In genomic region chr2:121170481-121170971, GRCm38 (mm10) we compare ENCODE assay signal across 8 mouse cellular contexts. TPM values are rescaled to one million over a fixed set of nuclear protein-coding genes. Genes with fewer than 3 reads are reported as not detected.
A peak's percentile ranks its signal among the peaks of the same experiment; 100 is the strongest.
DNase-seq lines count a peak whose midpoint lies in the region; ATAC-seq lines count a peak whose summit lies in the region.

Gene Tubgcp4, plus strand, starts transcription at chr2:121170654.

- no peaks in the 10 kb centered on the region for H3K27me3 ChIP-seq in erythroblast, embryonic 14.5 days (ENCODE audit: control insufficient read depth)
- no peaks in the 10 kb centered on the region for H3K27me3 ChIP-seq in lung, embryonic 15.5 days
- no peaks in the 10 kb centered on the region for H3K27me3 ChIP-seq in splenic B cell, adult 2 months (ENCODE audit: control insufficient read depth, insufficient read depth, low read length, poor library complexity, severe bottlenecking)

- H3K9ac ChIP-seq in lung, embryonic 15.5 days: peak within 1 kb of the TSS; percentile 86

- peak within 1 kb of the TSS; percentile 91 for H3K27ac ChIP-seq in lung, embryonic 15.5 days

- peak; percentile 38; the same call in 1 of the 2 replicates for ATAC-seq in cerebellum, adult (ENCODE audit: insufficient number of reproducible peaks, low FRiP score, low TSS enrichment)
- ATAC-seq in lung, embryonic 15.5 days (ENCODE audit: borderline replicate concordance, extremely low read depth, low FRiP score, low TSS enrichment): peak; percentile 47

- peaks cover 53% of the 10 kb centered on the region for H3K36me3 ChIP-seq in erythroblast, embryonic 14.5 days (ENCODE audit: control insufficient read depth)
- peaks cover 25% of the 10 kb centered on the region; the same call in 1 of the 2 replicates for H3K36me3 ChIP-seq in lung, embryonic 15.5 days
- peaks cover 7% of the 10 kb centered on the region; the same call in 1 of the 2 replicates for H3K36me3 ChIP-seq in splenic B cell, adult 2 months (ENCODE audit: control insufficient read depth, insufficient read depth, low read length, poor library complexity, severe bottlenecking)

- peaks cover 35% of the 10 kb centered on the region for H3K4me1 ChIP-seq in erythroblast, embryonic 14.5 days (ENCODE audit: control insufficient read depth)
- peaks cover 18% of the 10 kb centered on the region for H3K4me1 ChIP-seq in lung, embryonic 15.5 days

- no peaks in the 10 kb centered on the region for H3K9me3 ChIP-seq in erythroblast, embryonic 14.5 days (ENCODE audit: control insufficient read depth, low read length)
- H3K9me3 ChIP-seq in lung, embryonic 15.5 days: no peaks in the 10 kb centered on the region

- WGBS in lung, embryonic 15.5 days: under 1% methylated on average over 38 of the region's 38 CpGs

- H3K4me3 ChIP-seq in erythroblast, embryonic 14.5 days (replicated peaks): peak within 1 kb of the TSS; percentile 85
- peak within 1 kb of the TSS; percentile 70 for H3K4me3 ChIP-seq in lung, embryonic 15.5 days

- H3K4me2 ChIP-seq in lung, embryonic 15.5 days: peak within 1 kb of the TSS; percentile 74

- intact Hi-C loops in heart, postnatal 10 days (cut with DNase I): loop anchor here (2.0 kb wide), 1 partner anchor 28 kb away; no protein-coding TSS in a partner anchor

- no peak for DNase-seq in cerebellum, adult 18-20 months
- peak; percentile 73 for DNase-seq in adipocyte (ENCODE audit: low spot score)
- no peak for DNase-seq in heart, postnatal 10 days
- DNase-seq in kidney, postnatal 36 days: peak; percentile 71 to 75
- DNase-seq in splenic B cell, adult 2 months (ENCODE audit: low read depth, low spot score): peak; percentile 42

RNA-seq across cellular contexts. Expression of gene Tubgcp4, which starts in this region (rescaled TPM):
- 1.1 and 1.3 TPM in 2 replicates for polyA plus RNA-seq in erythroblast, embryonic 14.5 days (2012)
- 10 to 100 TPM; 16.1 to 18.0 TPM for total RNA-seq in heart, postnatal 10 days (2021)
- 52.6 and 53.3 TPM in 2 replicates for polyA plus RNA-seq in lung, embryonic 15.5 days (2015; fragmentation: Nextera tagmentation; extraction: Ambion mirVana)

Comparison
In these comparisons a context has a peak if more than half of its experiments do, and no peak if none do; other contexts are left out.
1. RNA of gene Tubgcp4 (polyA plus RNA-seq): 52.6 to 53.3 TPM in lung, embryonic 15.5 days; 1.1 to 1.3 TPM in erythroblast, embryonic 14.5 days; every median in the first group is over 10 times any median in the second.
2. DNase-seq: peak in adipocyte (single experiment), kidney, postnatal 36 days (2 of 2) and splenic B cell, adult 2 months (single experiment); none in cerebellum, adult 18-20 months (0 of 2) and heart, postnatal 10 days (0 of 2).